Mouse (Mus musculus): ENCODE data around the gene Slc26a5.

Slc26a5 gene

DNA sequence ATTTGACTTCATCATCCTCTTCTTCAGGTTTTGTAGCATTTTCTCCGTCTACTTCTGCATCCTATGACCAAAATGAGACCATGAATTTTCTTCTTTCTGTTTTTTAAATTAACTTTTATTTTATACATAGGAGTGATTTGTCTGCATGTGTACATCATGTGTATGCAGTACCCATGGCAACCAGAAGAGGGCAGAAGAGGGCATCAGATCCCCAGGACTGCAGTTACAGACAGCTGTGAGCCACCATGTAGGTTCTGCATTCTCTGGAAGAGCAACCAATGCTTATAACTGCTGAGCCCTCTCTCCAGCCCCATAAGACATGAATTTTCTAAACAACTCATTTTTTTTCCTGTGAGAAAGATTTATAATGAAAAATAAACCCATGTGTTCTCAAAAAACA lies 51.4 kb downstream of the Slc26a5 start:
- DNase-seq (ENCODE audit: extremely low spot score, low read depth, low spot score): peak; percentile 10

DNA sequence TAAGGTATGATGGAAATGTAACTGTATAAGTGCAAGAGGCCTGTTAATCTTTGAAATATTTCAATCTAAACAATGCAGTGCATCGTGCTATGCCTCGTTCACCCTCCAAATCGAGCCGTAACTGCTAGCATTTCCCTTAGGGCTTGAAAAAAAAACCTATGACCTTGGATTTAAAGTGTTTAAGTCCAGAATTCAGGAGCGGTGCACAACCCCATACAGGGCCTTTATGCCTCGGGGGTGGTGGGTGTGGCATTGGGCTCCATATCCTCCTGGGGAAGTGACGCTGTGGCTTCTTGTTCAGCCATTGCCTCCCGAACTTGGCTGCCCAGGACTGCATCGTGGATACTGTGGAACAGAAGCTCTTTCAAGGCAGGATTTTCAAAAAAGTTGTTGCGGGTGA lies 54.5 kb downstream of the Slc26a5 start:
- DNase-seq (ENCODE audit: extremely low spot score, low read depth, low spot score): no peak

DNA sequence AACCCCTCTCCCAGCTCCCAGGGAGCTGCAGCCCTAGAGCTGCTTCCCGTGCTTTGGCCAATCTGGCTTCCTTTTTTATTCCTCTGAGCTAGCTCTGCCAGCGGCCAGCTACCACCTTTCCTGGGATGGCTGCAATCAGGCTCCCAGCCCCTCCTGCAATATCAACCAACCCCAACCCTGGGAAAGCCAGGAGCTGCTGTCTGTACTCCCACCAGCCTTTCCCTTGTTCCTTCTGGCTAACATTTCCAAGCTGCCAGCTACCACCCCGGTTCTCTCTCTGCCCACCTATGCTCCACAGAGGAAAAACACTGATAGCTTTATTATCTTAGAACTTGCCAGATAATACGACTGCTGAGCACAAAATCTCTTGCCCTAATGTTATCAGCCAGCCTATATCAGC lies 60.6 kb downstream of the Slc26a5 start:
- DNase-seq (ENCODE audit: extremely low spot score, low read depth, low spot score): no peak

DNA sequence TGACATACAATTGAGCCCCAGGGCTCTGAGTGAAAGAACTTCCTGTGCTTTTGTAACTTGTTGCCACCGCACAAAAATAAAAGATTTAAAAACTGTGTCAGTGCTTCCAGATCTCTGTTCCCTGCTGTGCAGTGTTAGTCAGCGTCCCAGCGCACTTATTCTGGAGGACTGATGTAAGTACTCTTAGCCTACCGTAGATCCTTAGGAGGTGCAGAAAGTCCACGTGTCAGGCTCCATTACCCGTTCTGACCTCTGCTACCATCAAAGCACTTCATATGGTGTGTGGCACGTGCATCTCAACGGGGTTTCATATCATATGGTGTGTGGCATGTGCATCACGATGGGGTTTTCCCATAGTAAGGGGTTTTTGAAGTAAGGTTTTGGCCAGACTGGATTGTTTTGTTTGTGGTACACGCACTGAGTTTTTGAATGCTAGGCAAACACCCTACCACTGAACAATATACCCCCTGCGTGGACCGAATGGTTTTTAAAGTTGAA lies 61.7 kb downstream of the Slc26a5 start:
- no peak for DNase-seq (ENCODE audit: extremely low spot score, low read depth, low spot score)

DNA sequence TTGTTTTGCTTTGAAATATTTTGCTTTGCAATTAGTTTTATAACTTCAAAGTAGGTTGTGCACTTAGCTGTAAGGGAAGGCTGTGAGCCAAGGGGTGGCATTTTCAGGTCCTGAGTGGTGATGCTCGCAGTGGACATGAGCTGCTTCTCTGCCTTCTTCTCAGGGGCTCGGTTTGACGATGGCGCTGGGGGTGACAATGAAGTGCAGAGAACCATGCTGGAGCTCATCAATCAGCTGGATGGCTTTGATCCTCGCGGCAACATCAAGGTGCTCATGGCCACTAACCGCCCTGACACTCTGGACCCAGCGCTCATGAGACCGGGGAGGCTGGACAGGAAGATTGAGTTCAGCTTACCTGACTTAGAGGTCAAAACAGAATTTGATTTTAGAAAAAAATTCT lies 62.5 kb downstream of the Slc26a5 start:
- no peak for DNase-seq (ENCODE audit: extremely low spot score, low read depth, low spot score)

DNA sequence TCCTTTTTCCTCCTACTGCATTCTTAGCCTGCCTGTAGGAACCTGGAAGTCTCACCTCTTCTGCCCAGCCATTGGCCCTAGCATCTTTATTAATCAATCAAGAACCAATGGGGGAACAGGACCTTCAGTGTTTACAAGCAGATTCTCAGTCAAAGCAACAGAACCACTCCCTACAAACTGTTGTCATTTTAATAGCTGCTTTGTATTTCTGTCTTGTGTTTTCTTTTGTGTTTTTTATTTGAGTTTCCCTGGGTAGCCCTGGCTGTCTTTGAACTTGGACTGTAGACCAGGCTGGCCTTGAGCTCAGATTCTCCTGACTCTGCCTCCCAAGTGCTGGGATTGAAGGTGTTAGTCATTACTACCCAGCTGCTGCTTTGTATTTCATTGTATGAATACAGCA lies 73.2 kb downstream of the Slc26a5 start:
- DNase-seq (ENCODE audit: extremely low spot score, low read depth, low spot score): no peak

DNA sequence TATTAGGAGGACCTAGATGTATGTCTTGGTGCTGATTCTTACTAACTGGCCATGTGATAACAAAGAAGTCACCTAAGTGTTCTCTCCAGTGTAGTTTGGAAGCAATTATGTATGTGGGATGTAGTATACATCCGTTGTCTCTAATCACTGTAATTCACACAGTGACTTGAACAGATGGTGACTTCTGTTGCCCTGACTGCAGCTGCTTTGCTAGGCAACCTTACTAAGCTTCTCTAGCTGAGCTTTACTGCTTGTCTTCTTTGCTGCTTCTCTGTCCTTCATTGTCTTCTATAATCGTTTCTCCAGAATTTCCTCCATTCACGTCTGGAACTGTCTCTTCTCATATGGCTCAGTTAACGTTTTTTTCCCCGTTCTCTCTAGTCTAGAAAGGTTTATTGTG lies 76.3 kb downstream of the Slc26a5 start:
- DNase-seq (ENCODE audit: extremely low spot score, low read depth, low spot score): no peak

DNA sequence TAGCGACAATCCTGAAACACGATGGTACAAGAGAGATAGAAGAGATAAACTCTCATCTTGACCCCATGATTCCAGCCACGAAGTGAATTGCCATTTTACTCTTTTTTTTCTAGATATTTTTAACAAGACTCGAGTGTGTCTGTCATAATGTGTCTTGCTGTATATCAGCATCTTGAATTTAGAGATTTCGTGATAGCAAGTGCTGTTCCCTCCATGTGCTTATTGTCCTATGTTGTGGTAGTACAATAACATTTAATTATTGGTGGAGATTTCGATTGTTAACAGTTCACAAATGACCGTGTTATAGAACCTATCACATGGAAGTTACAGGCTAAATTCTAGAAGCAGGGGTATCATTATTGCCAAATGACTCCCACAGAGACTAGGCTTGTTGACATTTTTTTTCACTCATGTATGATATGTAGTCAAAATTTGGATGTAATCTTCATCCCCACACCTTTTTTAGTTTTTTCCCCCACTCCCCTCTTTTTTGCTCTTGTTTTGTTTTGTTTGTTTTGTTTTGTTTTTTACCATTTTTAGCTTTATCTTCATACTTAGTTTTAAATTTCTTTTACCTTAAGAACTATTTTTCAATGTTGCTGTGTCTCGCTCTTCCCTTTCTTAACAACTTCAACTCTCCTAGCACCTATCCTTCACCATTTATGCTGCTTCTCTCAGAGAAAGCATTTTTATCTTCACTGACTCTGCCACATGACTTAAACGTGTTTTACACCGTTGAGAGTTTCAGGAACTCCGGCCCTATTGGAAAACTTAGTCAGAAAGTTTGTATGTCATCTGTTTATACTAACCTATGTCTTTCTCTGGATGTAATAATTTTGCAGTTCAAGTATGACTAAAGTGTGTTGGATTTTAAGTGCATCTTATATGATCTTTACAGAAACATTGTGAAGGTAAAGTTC lies 78.0 kb downstream of the Slc26a5 start:
- DNase-seq (ENCODE audit: extremely low spot score, low read depth, low spot score): no peak

DNA sequence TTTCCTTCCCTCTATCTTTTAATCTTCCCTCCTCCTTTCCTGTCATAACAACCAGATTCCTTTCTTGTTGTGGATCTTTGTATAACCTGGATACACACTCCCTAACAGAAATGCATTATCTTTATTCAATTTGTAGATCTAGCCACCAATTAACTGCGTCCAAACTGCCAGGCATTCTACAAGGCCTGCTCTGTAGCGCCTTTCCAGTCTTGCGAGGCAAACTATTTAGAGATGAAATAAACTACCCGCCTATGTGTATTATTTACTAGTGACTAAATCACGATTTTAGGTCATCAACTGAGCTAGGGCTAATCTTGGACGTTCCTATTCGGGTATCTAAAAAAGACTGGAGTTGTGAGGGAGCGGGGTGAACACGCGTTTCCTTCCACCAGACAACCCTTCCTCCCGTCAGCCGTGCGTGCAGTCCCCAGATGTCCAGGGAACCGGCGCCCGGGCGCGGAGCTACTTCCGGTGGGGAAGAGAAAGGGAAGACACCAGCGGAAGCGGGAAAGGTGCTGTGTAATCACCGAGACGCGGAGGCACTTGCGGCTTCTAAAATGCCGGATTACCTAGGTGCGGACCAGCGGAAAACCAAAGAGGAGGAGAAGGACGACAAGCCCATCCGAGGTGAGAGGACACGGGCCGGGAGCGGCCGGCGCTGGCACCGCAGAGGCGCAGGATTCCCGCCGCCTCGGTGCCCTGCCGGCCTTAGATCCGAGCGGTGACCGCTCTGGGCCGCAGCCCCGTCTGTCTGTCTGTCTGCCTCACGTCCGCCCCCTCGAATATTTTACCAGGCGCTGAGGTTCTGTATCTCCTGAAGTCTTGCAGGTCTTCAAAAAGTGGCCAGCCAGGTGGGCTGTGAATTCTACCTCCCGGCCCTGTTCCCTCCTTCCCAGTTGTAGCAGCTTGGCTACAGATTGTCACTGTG lies 78.9 kb downstream of the Slc26a5 start:
- peak; percentile 83 for DNase-seq (ENCODE audit: extremely low spot score, low read depth, low spot score)

DNA sequence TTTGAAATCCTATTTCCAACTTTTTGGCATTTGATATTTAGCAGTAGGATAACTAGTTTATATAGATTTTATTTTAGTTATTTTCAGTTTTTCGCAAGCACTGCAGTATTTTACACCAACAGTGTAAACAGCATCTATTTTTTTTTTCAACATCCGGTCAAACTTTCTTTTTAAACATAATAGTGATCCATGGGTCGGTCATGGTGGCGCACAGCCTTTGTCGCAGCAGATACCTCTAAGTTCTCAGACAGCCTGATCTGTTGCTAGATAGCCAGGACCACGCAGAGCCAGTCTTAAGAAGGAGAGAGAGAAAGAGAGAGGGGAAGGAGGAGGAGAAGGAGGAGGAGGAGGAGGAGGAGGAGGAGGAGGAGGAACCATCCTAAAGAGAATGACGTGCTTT lies 79.6 kb downstream of the Slc26a5 start:
- DNase-seq (ENCODE audit: extremely low spot score, low read depth, low spot score): no peak

DNA sequence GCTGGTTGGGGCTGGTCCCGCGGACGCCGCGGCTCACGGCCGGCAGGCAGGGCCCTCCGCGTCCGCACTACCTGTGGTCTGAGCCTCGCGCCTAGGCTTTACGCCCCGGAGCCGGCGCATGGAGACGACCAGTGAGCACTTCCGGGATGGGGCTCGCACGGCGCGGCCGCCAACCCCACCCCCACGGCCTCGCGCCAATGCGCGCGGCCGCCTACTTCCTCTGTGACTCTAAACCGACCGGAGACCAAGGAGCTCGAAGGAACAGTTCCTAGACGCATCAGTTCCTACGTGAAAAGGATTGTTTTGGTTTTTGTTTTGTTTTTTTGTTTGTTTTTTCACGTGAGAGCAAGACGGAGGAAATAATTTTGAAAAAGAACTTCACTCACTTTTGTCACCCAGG lies 80.4 kb downstream of the Slc26a5 start, which contains the start of the genes Dnajc2 and Psmc2:
Gene Dnajc2 (minus strand): TSS at position 199 of the 400 bp plus-strand sequence.
Gene Psmc2 (plus strand): TSS at position 231 of the 400 bp plus-strand sequence.
- DNase-seq (ENCODE audit: extremely low spot score, low read depth, low spot score): peak; percentile 56

DNA sequence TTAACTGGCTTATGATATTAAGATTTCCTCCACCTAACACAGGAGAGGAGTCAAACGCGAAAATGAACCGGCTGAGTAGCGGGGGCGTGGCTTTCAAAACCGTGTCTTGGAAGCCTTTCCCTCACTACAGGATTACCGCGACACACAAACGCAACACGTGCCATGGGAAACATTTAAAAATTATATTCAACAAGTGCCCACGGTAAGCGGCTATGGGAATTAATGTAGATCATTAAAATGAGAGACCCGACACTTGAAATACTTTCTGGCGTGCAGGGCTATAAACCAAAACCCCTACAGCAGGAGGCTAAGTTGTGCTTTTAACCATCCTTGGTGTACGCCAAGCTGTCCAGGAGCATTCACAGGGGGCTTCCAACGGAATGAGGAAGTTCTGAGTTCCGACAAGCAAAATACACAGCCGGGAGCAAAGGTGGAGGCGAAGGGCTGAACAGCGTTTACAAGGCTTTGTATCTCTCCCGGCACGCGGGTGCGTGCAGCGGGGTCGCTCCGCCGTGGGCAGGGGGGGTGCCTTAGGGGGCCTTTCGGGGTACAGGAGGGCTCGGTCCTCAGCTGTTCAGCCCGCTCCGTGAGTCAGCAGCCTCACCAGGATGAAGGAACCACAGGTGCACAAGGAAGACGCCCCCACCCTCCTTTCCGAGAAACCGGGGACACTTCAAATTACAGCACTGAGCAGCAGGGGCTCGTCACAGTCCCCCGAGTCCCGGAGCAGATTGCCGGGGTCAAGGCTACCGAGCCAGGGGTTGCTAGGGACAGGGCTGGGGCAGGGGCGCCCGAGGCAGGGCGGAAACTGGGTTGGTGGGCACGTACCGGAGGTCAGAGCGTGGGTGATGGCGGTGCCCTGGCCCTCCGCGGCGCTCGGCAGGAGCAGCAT lies 81.0 kb downstream of the Slc26a5 start:
- DNase-seq (ENCODE audit: extremely low spot score, low read depth, low spot score): no peak

DNA sequence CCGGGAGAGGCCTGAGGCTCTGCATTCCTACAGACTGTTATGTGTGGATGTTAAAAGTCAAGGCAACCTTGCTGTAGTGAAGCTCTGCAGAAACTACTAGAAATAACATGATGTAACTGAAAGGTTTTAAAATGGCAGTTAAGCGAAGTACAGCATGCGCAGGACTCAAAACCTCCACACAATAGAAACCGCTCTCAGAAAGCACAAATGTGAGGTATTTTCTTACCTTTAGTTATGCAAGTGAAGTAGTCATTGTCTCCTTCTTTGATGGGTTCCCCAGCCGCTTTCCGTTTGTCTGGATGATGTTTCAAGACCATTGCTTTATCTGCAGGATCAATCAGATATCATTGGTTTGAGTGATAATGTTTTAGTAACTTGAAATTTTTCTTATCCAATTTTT lies 88.9 kb downstream of the Slc26a5 start:
- DNase-seq (ENCODE audit: extremely low spot score, low read depth, low spot score): no peak

DNA sequence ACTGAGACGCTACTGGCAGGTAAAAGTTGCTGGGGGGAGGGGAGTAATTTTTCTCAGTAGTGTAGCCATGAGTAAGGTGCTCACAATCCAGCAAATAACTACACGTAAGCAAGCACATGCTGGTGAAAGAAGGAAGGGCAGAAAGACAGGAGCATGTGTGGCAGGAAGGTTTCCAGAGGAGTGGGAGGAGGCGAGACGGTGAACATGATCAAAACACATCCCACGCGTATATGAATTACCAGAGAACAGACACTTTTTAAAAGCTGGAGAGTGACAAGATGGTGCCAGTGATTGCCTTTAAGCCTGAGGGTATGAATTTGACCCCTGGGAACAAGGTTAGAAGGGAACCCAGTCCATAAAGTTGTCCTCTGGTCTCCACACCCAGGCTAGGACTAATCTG lies 95.6 kb downstream of the Slc26a5 start:
- no peak for DNase-seq (ENCODE audit: extremely low spot score, low read depth, low spot score)

DNA sequence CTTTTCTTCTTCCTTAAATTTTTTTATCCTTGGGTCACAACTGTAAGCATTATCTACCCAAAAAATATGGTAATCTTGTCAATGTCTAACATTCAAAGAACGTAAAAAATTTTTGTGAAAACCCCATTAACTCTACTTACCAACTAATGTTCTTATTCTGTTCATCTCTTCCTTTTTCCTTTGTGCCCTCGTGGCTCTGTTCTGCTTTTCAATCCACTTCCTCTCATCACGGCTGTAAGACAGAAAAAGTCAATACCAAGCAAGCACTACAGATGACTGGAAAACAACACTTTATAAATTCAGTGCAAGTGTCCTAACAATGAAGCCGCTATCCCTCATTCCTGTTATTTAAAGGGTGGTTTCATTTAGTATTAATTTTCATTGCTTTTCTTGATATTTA lies 96.9 kb downstream of the Slc26a5 start:
- DNase-seq (ENCODE audit: extremely low spot score, low read depth, low spot score): no peak

Data from hindlimb bud, embryonic 11.5 days (tissue).